Mouse (Mus musculus) lung, adult 2 months (tissue): ENCODE results near the gene Olfr987.
"Not testable (repeated sequence)": the region's sequence is repeated elsewhere in the genome, so short reads cannot be mapped to it uniquely, and the experiment has no call there.

Experiments used
- CTCF ChIP-seq: fragments of 200-500 bp; IDR thresholded peaks from 2 replicates; pipeline ENCODE4 v1.5.1; 2011; ENCODE audit warnings: mild to moderate bottlenecking, low read length, control low read depth; ENCODE audit not compliant: insufficient read depth
- POLR2A ChIP-seq: fragments of 200-500 bp; IDR thresholded peaks from 2 replicates; pipeline ENCODE4 v1.6.1; 2011; ENCODE audit warnings: low read depth, mild to moderate bottlenecking, control low read depth, low read length, borderline replicate concordance; ENCODE audit errors: extremely low read depth

DNA sequence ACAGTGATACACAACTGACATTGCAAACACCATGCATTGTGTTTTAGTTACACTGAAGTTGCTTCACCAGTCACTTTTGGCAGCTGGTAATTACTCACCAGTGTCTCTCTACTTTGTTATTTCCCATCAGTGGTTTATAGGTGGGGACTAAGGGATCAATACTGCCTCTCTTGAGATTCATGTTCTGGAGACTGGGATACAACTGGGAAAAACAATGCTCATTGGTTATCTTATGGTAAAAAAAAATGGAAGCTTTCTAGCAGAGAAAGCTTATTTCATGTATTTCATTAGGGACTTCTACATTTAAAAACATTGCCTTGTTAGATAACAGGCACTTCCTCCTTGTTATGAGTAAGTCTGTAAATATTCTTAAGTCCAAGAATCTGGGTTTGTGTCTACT, at the start of gene Olfr987:
- TF ChIP-seq CTCF, POLR2A: not testable (repeated sequence)
